Mouse (Mus musculus): ENCODE measurements at regions not wholly inside any gene's neighbourhood (a gene's known extent, or its start where the extent isn't known, plus 50 kb on each side); places are given as distances from the start of the nearest gene placed in this dataset.
"Not testable (repeated sequence)": the region's sequence is repeated elsewhere in the genome, so short reads cannot be mapped to it uniquely, and the experiment has no call there.

DNA sequence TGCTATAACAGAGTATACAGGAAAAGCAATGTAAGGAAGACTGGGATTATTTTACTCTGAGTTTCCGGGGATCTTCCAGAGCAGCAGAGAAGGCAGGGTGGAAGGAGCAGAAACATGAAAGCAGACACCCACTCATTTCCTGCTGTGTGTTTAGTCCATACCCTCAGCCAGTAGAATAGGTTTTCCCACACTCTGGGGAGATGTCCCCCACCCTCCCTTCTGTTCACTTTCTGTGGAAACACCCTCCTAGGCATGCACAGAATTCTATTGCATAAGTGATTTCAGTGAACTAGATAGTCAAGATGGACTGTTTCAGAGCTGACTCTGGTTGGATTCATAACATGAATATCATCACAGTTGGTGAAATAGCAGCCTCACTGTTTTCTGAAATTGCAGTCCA lies 156.9 kb downstream of the AI429214 start:
- H3K4me1 ChIP-seq (ENCODE audit: control insufficient read depth, insufficient read depth, insufficient read length, low read length): no peaks in the 10 kb centered on the region
- H3K27ac ChIP-seq (replicated peaks; ENCODE audit: low read depth, low read length): no peak overlapping the region
- no peak overlapping the region for H3K4me3 ChIP-seq (ENCODE audit: insufficient read depth, low read depth, low read length)

DNA sequence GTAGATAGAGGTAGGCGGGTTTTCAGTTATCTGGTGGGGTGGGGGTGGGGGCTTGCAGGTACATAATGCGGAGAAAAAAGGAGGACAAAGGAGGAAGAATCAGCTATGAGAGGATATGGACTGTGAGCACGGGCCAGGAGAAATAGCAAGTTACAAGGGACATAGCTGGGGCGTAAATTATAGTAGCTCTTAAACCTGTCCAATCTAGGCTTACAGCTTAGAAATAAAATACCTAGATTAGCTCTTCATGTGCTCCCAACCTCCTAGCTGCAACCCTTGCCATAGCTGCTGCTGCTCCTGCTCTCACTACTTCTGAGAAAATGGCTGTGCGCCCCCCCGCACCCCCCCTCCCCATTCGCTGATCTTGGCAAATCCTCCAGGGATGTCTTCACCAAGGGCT lies 161.0 kb downstream of the AI429214 start:
- no peaks in the 10 kb centered on the region for H3K4me1 ChIP-seq (ENCODE audit: control insufficient read depth, insufficient read depth, insufficient read length, low read length)
- no peak overlapping the region for H3K4me3 ChIP-seq (ENCODE audit: insufficient read depth, low read depth, low read length)
- H3K27ac ChIP-seq (replicated peaks; ENCODE audit: low read depth, low read length): no peak overlapping the region

- Histone ChIP-seq H3K4me3 (ENCODE audit: insufficient read depth, low read depth, low read length) (no peak overlapping the region), H3K27ac (replicated peaks; ENCODE audit: low read depth, low read length) (no peak overlapping the region), H3K4me1 (ENCODE audit: control insufficient read depth, insufficient read depth, insufficient read length, low read length) (no peaks in the 10 kb centered on the region)
These were observed 161.5 kb downstream of the AI429214 start for GRCm38 (mm10) chr8:37154946-37155345.

DNA sequence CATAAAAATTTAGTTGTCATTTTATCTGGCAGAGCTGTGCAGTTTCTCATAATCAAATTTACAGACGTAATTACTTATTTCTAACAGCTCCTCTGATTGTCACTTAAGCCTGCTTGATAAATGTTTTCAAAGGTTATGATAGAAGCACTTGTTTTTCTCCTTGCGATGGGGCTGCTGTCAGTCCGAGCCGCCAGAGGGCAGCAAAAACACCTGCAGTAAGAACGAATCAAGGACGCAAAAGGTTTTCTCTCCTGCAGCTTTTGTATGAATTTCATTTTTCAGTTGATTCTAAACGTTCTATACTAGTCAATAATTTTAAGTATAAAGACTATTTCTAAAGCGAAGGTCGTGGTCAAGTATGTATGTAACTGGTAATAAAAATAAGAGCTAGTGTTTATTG lies 166.1 kb downstream of the AI429214 start:
- Histone ChIP-seq H3K4me1 (ENCODE audit: control insufficient read depth, insufficient read depth, insufficient read length, low read length) (no peaks in the 10 kb centered on the region), H3K4me3 (ENCODE audit: insufficient read depth, low read depth, low read length) (no peak overlapping the region), H3K27ac (replicated peaks; ENCODE audit: low read depth, low read length) (no peak overlapping the region)

- Histone ChIP-seq H3K27ac (replicated peaks; ENCODE audit: low read depth, low read length) (no peak overlapping the region), H3K4me1 (ENCODE audit: control insufficient read depth, insufficient read depth, insufficient read length, low read length) (no peaks in the 10 kb centered on the region), H3K4me3 (ENCODE audit: insufficient read depth, low read depth, low read length) (no peak overlapping the region)
These were observed 203.5 kb downstream of the AI429214 start for GRCm38 (mm10) chr8:37196859-37197258.

GRCm38 (mm10) chr8:37215894-37216293 lies 222.5 kb downstream of the AI429214 start:
- Histone ChIP-seq H3K27ac (replicated peaks; ENCODE audit: low read depth, low read length) (no peak overlapping the region), H3K4me3 (ENCODE audit: insufficient read depth, low read depth, low read length) (no peak overlapping the region), H3K4me1 (ENCODE audit: control insufficient read depth, insufficient read depth, insufficient read length, low read length) (no peaks in the 10 kb centered on the region)

GRCm38 (mm10) chr8:37227091-37227490 lies 233.7 kb downstream of the AI429214 start:
- no peak overlapping the region for H3K4me3 ChIP-seq (ENCODE audit: insufficient read depth, low read depth, low read length)
- H3K27ac ChIP-seq (replicated peaks; ENCODE audit: low read depth, low read length): no peak overlapping the region
- no peaks in the 10 kb centered on the region for H3K4me1 ChIP-seq (ENCODE audit: control insufficient read depth, insufficient read depth, insufficient read length, low read length)

DNA sequence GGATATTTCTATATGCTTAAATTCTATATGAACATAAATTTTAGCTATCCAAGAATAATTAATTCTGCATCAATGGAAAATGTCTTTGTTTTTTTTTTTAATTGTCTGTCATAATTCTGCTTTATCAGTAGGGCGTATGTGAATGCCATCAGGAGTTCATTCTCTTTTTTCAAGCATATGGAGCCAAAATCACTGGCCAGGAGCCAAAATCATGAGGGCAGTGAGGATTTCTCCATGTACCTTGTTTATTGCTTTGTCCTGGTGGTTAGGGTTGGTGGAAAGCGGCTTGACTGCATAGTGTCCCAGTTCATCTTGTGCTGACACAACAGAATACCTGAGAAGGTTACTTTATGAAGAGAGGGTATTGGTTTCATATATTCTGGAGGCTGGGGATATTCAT lies 243.9 kb downstream of the AI429214 start:
- Histone ChIP-seq H3K4me1 (ENCODE audit: control insufficient read depth, insufficient read depth, insufficient read length, low read length) (no peaks in the 10 kb centered on the region), H3K27ac (replicated peaks; ENCODE audit: low read depth, low read length) (no peak overlapping the region), H3K4me3 (ENCODE audit: insufficient read depth, low read depth, low read length) (no peak overlapping the region)

DNA sequence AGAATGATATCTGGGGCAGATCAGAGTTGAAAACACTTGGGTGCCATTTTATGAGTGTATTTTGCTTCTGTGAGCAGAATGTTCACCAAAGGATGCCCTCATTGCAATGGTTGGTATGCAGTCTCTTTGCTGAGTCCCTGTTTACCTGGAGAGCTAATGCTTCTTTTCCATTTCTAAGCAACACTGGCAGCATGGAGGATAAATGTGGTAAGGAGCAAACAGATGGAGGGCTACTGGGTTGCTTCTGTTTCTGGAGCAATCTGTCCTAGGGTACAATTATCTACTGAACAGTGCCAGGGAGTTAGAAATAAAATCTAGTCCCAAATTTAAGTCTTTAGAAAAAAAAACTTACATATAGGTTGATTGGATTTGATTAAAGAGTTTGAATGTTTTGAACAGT lies 245.9 kb downstream of the AI429214 start:
- H3K27ac ChIP-seq (replicated peaks; ENCODE audit: low read depth, low read length): no peak overlapping the region
- no peak overlapping the region for H3K4me3 ChIP-seq (ENCODE audit: insufficient read depth, low read depth, low read length)
- H3K4me1 ChIP-seq (ENCODE audit: control insufficient read depth, insufficient read depth, insufficient read length, low read length): no peaks in the 10 kb centered on the region

DNA sequence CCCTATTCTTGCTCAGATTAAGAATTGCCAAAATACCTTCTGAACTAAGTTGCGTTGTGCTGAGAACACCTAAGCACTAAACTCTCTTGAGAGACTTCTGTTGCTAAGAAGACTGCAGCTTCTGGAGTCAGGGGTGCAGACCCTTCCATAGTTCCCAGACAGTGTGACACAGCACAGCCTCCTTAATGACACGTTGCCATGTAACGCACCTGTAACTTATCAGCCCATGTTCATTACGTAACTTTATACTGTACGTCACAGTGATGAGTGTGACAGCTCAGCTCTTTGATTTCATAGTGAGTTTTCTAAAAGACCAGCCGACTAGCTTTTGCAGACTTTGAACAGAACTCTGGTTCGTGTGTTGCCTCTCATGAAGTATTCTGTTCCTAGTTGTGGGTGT lies 257.8 kb downstream of the AI429214 start:
- not testable (repeated sequence) for H3K27ac ChIP-seq (replicated peaks; ENCODE audit: low read depth, low read length); H3K4me3 ChIP-seq (ENCODE audit: insufficient read depth, low read depth, low read length); H3K4me1 ChIP-seq (ENCODE audit: control insufficient read depth, insufficient read depth, insufficient read length, low read length)

- Histone ChIP-seq H3K4me3 (ENCODE audit: insufficient read depth, low read depth, low read length) (no peak overlapping the region), H3K27ac (replicated peaks; ENCODE audit: low read depth, low read length) (no peak overlapping the region), H3K4me1 (ENCODE audit: control insufficient read depth, insufficient read depth, insufficient read length, low read length) (no peaks in the 10 kb centered on the region)
These were observed 297.9 kb downstream of the AI429214 start for GRCm38 (mm10) chr8:37291069-37291850.

Data from brown adipose tissue, adult 24 weeks (tissue).